8 mouse cellular contexts compared by ENCODE assay signal in the genomic region with DNA sequence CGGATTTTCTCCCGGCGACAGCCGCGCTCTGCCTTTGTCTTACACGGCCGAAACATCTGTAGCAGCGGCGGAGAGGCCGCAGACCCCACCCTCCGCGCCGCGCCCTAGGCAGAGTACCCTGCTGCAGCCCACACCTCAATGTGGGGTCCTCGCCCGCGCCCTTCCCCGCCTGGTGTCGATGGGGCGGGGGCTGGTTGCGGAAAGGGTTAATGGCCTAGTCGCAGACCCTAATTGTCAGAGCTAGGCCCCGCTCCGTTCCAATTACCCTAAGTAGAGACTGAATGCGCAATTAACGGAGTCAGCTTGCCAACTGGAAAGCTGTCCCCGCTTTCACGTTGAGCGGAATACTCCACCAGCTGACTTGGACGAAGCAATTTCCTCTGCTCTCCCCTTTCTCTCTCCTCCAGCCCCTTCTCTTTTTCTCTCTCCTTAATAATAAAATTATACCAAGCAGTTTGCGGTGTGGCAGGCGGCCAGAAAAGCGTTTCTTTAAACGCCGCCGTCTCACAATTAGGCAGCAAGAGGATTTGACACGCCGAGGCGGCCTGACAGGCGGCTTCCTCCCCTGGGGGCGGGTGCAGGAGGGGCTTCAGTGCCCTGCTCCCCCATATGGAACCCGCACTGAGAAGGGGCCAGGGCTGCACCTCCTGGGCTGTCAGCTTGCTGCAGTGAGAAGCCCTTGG. TPM values are rescaled to one million over a fixed set of nuclear protein-coding genes. Genes with fewer than 3 reads are reported as not detected.
DNase-seq lines count a peak whose midpoint lies in the region; ATAC-seq and TF ChIP-seq lines count a peak whose summit lies in the region.

No protein-coding gene starts in this region.

- H3K27ac ChIP-seq in CH12.LX (ENCODE audit: insufficient read depth, low read depth): no peak overlapping the region
- no peak overlapping the region; the same call in 1 of the 2 replicates for H3K27ac ChIP-seq in bone marrow, adult 2 months (ENCODE audit: control insufficient read depth, insufficient read depth, low read depth, low read length, poor library complexity)
- peak overlapping the region; percentile 94 for H3K27ac ChIP-seq in forebrain, embryonic 11.5 days (ENCODE audit: low read depth, low read length)
- peak overlapping the region; percentile 100 for H3K27ac ChIP-seq in hindbrain, embryonic 13.5 days

- dilution Hi-C loops in CH12.LX (cut with MboI; ENCODE audit: extremely low pct_ligation_motif_present, extremely low pct_unique_long_range_greater_than_20kb, low sequenced_read_pairs): no loop called here

- no peak for TF ChIP-seq CTCF in CH12.LX (conservative IDR thresholded peaks at IDR 0.05 in 1 of 2, IDR thresholded peaks at IDR 0.05 in 1 of 2; ENCODE audit: low read depth in 2 of 2, low read length in 2 of 2)
- TF ChIP-seq CTCF in bone marrow, adult 2 months (IDR thresholded peaks at IDR 0.05; ENCODE audit: control insufficient read depth, insufficient read depth, low read length): no peak

- TF ChIP-seq RAD21 in CH12.LX (IDR thresholded peaks at IDR 0.05; ENCODE audit: low read depth, low read length): no peak

- no peaks in the 10 kb centered on the region for H3K27me3 ChIP-seq in CH12.LX (replicated peaks)
- no peaks in the 10 kb centered on the region for H3K27me3 ChIP-seq in forebrain, embryonic 11.5 days (ENCODE audit: control insufficient read depth, insufficient read depth, low read length)
- no peaks in the 10 kb centered on the region for H3K27me3 ChIP-seq in hindbrain, embryonic 13.5 days

- no peak for DNase-seq in CH12.LX (ENCODE audit: extremely low read depth)
- peak; percentile 85 for DNase-seq in forebrain, embryonic 11.5 days (ENCODE audit: low spot score)
- DNase-seq in layer of hippocampus, postnatal 36 days: peak; percentile 68 to 75
- DNase-seq in spleen, postnatal 10 days (ENCODE audit: low spot score in 2 of 2): peak; percentile 36 to 65
- DNase-seq in ovary, postnatal 36 days (ENCODE audit: low spot score): no peak

- H3K9ac ChIP-seq in CH12.LX (ENCODE audit: insufficient read depth, low read depth): no peak overlapping the region
- H3K9ac ChIP-seq in forebrain, embryonic 11.5 days (ENCODE audit: low read length): peak overlapping the region; percentile 79
- peak overlapping the region; percentile 93 for H3K9ac ChIP-seq in hindbrain, embryonic 13.5 days

- H3K79me2 ChIP-seq in CH12.LX (replicated peaks; ENCODE audit: control insufficient read depth, extremely low read depth, insufficient read depth, poor library complexity, severe bottlenecking): no peaks in the 10 kb centered on the region

- in situ Hi-C loops in CH12.LX (cut with MboI; ENCODE audit: low pct_ligation_motif_present, low pct_unique_long_range_greater_than_20kb, low sequenced_read_pairs): no loop called here

- TF ChIP-seq EP300 in CH12.LX (IDR thresholded peaks at IDR 0.05; ENCODE audit: low read length): no peak

- WGBS in bone marrow, adult 2 months: 1% methylated on average over 42 of the region's 42 CpGs
- WGBS in forebrain, embryonic 11.5 days: under 1% methylated on average over 42 of the region's 42 CpGs
- WGBS in hindbrain, embryonic 13.5 days: under 1% methylated on average over 42 of the region's 42 CpGs

- H3K4me3 ChIP-seq in CH12.LX (replicated peaks in 1 of 3; ENCODE audit: low read depth in 2 of 3, low read length in 2 of 3, poor library complexity in 1 of 3): peak overlapping the region in 1 of 3 experiments; percentile 66
- H3K4me3 ChIP-seq in bone marrow, adult 2 months (replicated peaks; ENCODE audit: control insufficient read depth, low read depth, low read length): peak overlapping the region; percentile 13
- H3K4me3 ChIP-seq in forebrain, embryonic 11.5 days (ENCODE audit: low read depth, low read length): peak overlapping the region; percentile 59
- H3K4me3 ChIP-seq in hindbrain, embryonic 13.5 days: peak overlapping the region; percentile 68

- peaks cover 3% of the 10 kb centered on the region for H3K9me3 ChIP-seq in CH12.LX (replicated peaks; ENCODE audit: low read length)
- no peaks in the 10 kb centered on the region for H3K9me3 ChIP-seq in forebrain, embryonic 11.5 days (ENCODE audit: control insufficient read depth, low read length)
- H3K9me3 ChIP-seq in hindbrain, embryonic 13.5 days: no peaks in the 10 kb centered on the region

- H3K4me2 ChIP-seq in CH12.LX (ENCODE audit: insufficient read depth, low read depth, poor library complexity, severe bottlenecking): peak overlapping the region; percentile 71
- peak overlapping the region; percentile 100 for H3K4me2 ChIP-seq in forebrain, embryonic 11.5 days (ENCODE audit: low read depth, low read length, severe bottlenecking)
- peak overlapping the region; percentile 94 for H3K4me2 ChIP-seq in hindbrain, embryonic 13.5 days

- H3K4me1 ChIP-seq in CH12.LX (ENCODE audit: control insufficient read depth in 1 of 2, insufficient read depth in 2 of 2): peaks cover 0 to 5% of the 10 kb centered on the region in 2 experiments; a peak in 2 of 4 replicates
- peaks cover 4% of the 10 kb centered on the region for H3K4me1 ChIP-seq in bone marrow, adult 2 months (ENCODE audit: control insufficient read depth, insufficient read depth, low read length)
- H3K4me1 ChIP-seq in forebrain, embryonic 11.5 days (replicated peaks; ENCODE audit: control insufficient read depth, insufficient read depth, low read length): peaks cover 24% of the 10 kb centered on the region
- peaks cover 91% of the 10 kb centered on the region for H3K4me1 ChIP-seq in hindbrain, embryonic 13.5 days (replicated peaks)

- TF ChIP-seq POLR2A in CH12.LX (IDR thresholded peaks at IDR 0.05; ENCODE audit: low read depth, low read length): no peak
- TF ChIP-seq POLR2A in bone marrow, adult 2 months (IDR thresholded peaks at IDR 0.05; ENCODE audit: borderline replicate concordance, control insufficient read depth, low read depth, low read length): no peak

- H3K36me3 ChIP-seq in CH12.LX (replicated peaks in 1 of 2; ENCODE audit: control insufficient read depth in 1 of 2, insufficient read depth in 1 of 2, low read length in 1 of 2): peaks cover 0 to 64% of the 10 kb centered on the region in 2 experiments
- H3K36me3 ChIP-seq in forebrain, embryonic 11.5 days (ENCODE audit: control insufficient read depth, insufficient read depth, low read length): no peaks in the 10 kb centered on the region
- H3K36me3 ChIP-seq in hindbrain, embryonic 13.5 days: peaks cover 8% of the 10 kb centered on the region; the same call in 1 of the 2 replicates

- peak; percentile 70 for ATAC-seq in forebrain, embryonic 11.5 days (replicated peaks; ENCODE audit: low FRiP score)
- ATAC-seq in hindbrain, embryonic 13.5 days (ENCODE audit: low FRiP score): peak; percentile 61
- peak; percentile 14; the same call in 1 of the 2 replicates for ATAC-seq in megakaryocyte, adult 5-6 weeks (ENCODE audit: poor library complexity, severe bottlenecking)

TF ChIP-seq in CH12.LX, 34 proteins besides CTCF, POLR2A, EP300 and RAD21:
- no peak for TF ChIP-seq CHD1 (IDR thresholded peaks at IDR 0.05; ENCODE audit: low read depth, low read length)
- TF ChIP-seq MYC (IDR thresholded peaks at IDR 0.05; ENCODE audit: low read depth, low read length): no peak
- no peak for TF ChIP-seq E2F4 (IDR thresholded peaks at IDR 0.05; ENCODE audit: insufficient replicate concordance, low read depth, low read length)
- no peak for TF ChIP-seq NRF1 (IDR thresholded peaks at IDR 0.05; ENCODE audit: low read depth, low read length)
- TF ChIP-seq JUN (IDR thresholded peaks at IDR 0.05; ENCODE audit: insufficient read depth, low read depth, low read length): no peak
- no peak for TF ChIP-seq MAFK (IDR thresholded peaks at IDR 0.05; ENCODE audit: insufficient replicate concordance, low read length)
- TF ChIP-seq USF2 (conservative IDR thresholded peaks at IDR 0.05; ENCODE audit: low read depth, low read length): no peak
- TF ChIP-seq NELFE (IDR thresholded peaks at IDR 0.05; ENCODE audit: low read depth, low read length): no peak
- TF ChIP-seq MXI1 (IDR thresholded peaks at IDR 0.05; ENCODE audit: low read depth, low read length): no peak
- TF ChIP-seq BHLHE40 (IDR thresholded peaks at IDR 0.05; ENCODE audit: low read depth, low read length): no peak
- TF ChIP-seq KAT2A (IDR thresholded peaks at IDR 0.05; ENCODE audit: insufficient replicate concordance, low read length): no peak
- TF ChIP-seq RCOR1 (conservative IDR thresholded peaks at IDR 0.05; ENCODE audit: low read depth, low read length): no peak
TF ChIP-seq in CH12.LX: peak in this region for 0.

RNA-seq across cellular contexts. Expression of a gene that starts 45.3 kb away (rescaled TPM):
- 126 and 129 TPM in 2 replicates for total RNA-seq in CH12.LX (2012; rRNA removed)
- 68.7 and 69.8 TPM in 2 replicates for total RNA-seq in CH12.LX (2014; rRNA removed)
- 120 and 142 TPM in 2 replicates for polyA plus RNA-seq in CH12.LX (2012; ENCODE audit: insufficient read length, low read depth)
- polyA plus RNA-seq in bone marrow, adult 2 months (2011; ENCODE audit: insufficient read depth, insufficient read length, low replicate concordance, missing spikeins): 17.7 and 37.3 TPM in 2 replicates
- polyA plus RNA-seq in forebrain, embryonic 11.5 days (2014; fragmentation: Nextera tagmentation; extraction: Ambion mirVana): 63.9 and 68.7 TPM in 2 replicates
- 38.2 and 43.9 TPM in 2 replicates for polyA plus RNA-seq in hindbrain, embryonic 13.5 days (2015; fragmentation: Nextera tagmentation; extraction: Ambion mirVana)
- 10 to 100 TPM; 47.1 to 56.2 TPM for total RNA-seq in layer of hippocampus, postnatal 36 days (2021)
- 27.5 and 37.3 TPM in 2 replicates for total RNA-seq in megakaryocyte, adult 5-6 weeks (2015)
- total RNA-seq in megakaryocyte, adult 5-6 weeks (2017): 27.6 and 43.3 TPM in 2 replicates

Comparison
In these comparisons a context has a peak if more than half of its experiments do, and no peak if none do; other contexts are left out.
1. DNase-seq: peak in forebrain, embryonic 11.5 days (single experiment), layer of hippocampus, postnatal 36 days (2 of 2) and spleen, postnatal 10 days (2 of 2); none in CH12.LX (single experiment) and ovary, postnatal 36 days (single experiment).
2. H3K27ac ChIP-seq: peak in forebrain, embryonic 11.5 days (single experiment) and hindbrain, embryonic 13.5 days (single experiment); none in CH12.LX (single experiment) and bone marrow, adult 2 months (single experiment).
3. ATAC-seq: peak in every context shown above with its lines; median percentile 70 in forebrain, embryonic 11.5 days; 61 in hindbrain, embryonic 13.5 days; 14 in megakaryocyte, adult 5-6 weeks.
4. Peak in every context shown above with its lines, with median percentiles within 50 percentile points of each other: H3K4me2 ChIP-seq.